Mouse (Mus musculus): ENCODE data around the gene Sfxn5.

The Sfxn5 gene

DNA sequence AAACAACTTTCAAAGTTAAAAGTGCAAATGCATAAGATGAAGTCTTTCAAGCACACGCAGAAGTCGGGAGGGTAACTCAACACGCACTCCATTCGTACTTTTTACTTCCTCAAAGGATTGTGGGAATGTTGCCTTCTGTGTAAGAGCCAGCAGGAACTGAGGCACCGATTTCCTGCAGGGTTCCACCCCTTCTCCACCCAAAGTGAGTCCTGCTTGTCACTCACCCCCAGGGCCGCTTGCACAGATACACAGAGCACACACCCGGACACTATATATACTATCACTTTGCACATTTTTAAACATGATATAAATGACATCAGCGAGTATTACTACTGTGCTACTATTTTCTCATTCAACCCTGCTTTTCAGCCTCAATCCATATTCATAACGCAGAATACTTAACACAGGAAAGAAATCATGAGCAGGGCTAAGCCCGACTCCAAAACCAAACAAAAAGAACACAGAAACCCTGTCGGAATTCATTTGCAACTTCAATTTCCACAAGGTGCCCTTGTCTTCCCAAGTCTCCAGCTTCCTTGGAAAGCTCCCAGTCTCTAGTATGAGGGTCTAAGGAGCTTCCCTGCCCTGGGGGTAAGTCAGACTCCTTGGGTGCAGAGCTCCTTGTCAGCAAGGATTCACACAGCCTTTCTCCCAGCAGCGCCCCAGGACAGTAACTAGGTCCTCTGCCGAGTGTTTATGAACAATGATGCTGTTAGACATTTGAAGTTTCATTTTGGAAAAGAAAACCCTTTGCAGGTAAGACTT, 46.8 kb downstream of the Sfxn5 start:
- DNase-seq: no peak

DNA sequence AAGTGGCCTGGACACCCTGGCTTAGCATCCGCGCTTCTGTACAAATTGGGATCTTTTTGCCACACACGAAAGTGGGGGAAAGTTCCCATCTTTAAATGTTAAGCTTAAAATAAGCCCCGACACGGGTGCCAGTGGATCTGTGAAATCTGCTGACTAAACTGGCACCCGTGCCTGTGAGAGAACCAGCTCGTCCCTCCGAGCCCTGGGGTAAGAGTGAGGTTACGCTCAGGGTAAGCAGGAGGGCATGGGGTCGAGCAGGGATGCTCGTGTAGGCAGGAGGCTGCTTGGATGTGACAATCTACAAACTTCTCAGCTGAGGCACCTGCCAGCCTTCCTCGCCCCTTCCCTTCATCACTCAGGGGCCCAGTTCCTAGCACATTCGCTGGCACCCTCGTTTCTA, 52.4 kb downstream of the Sfxn5 start:
- DNase-seq: no peak

GRCm38 (mm10) chr6:85276571-85276970, 56.7 kb downstream of the Sfxn5 start:
- DNase-seq: no peak

DNA sequence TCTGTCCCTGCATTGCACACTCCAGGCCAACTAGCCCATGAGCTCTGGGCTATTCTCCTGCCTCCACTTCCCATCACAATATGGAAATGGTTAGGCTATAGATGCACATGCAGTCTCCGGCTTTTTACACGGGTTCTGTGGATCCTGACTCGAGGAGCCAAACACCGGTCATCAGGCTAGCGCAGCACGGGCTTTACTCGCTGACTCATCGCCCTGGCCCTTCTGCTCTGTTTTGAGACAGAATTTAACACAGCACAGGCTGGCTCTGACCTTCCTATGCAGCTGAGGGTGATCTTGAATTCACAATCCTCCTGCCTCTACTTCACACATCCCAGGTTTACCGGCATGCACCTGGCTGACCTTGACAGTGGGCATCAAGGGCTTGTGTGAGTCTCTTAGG, 60.8 kb downstream of the Sfxn5 start:
- DNase-seq: no peak

- DNase-seq: no peak
Observed at GRCm38 (mm10) chr6:85266060-85266459, 67.2 kb downstream of the Sfxn5 start.

- DNase-seq: no peak
Observed at GRCm38 (mm10) chr6:85264982-85265518, 68.2 kb downstream of the Sfxn5 start.

GRCm38 (mm10) chr6:85262865-85263515, 70.2 kb downstream of the Sfxn5 start:
- peak; percentile 84 to 86 for DNase-seq

DNA sequence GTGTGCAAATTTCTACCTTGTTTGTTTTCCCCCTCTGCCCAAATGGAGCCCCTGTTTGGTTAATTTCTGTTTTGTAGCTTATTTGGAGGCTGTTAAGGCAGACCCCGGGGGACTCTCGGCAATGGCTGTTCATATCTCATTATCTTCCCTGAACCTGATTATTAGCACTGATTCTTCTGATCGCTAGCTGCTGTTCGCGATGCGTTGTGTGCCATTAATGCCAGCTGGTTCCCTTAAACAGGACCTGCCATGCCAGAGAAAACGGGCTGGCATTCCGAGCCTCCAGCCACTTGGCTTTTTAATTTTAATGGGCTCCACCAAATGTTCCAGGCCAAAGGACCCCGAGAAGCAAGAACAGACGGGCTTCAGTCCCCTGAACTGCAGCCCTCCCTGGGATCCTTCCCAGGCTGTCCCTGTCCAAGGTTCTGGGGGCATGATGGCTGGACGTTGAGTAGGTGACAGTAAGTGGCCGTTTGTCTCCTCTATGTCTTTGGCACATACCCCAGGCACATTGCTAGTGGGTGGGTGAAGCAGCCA, 74.1 kb downstream of the Sfxn5 start:
- no peak for DNase-seq

DNA sequence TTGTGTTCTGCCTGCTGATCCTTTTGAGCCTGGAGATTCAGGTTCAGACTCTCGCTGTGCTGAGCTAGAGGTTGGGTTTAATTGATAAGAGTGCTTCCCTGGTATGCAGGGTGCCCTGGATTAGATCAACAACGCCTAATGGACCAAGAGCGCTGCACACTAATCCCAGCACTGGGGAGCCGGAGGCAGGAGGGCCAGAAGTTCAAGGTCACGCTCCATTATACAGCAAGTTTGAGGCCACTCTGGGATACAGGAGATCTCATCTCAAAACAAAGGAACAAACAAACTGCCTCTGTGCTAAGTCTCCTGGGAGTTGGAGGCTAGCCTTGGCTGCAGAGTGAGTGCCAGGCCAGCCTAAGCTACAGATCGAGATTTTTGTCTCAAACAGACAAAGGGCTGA, 77.6 kb downstream of the Sfxn5 start:
- DNase-seq: no peak

DNA sequence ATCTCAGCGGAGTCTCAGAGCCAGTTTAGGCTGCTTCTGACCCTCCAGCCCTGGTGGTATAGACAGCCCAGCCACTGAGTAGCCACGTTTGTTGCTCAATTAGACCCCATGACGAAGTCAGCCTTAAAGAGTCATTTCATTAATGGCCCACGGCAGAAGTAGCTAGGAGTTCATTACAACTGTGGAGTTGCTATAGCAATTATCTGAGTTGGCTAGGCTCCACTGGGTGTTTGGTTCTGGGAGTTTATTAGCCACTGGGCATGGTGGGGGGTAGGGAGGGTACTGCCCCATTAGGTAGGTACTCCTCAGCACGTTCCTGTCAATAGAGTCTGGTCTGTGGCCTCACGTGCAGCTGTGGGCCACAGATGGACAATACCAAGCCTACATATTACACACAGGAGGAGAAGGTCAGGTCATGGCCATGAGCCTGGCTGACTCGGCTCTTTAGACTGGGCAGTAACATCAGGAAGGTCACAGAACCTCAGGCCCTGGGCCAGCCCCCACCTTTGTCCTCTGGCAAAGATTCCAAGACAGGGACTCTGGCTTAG, 79.2 kb downstream of the Sfxn5 start:
- DNase-seq: peak; percentile 79 to 92

DNA sequence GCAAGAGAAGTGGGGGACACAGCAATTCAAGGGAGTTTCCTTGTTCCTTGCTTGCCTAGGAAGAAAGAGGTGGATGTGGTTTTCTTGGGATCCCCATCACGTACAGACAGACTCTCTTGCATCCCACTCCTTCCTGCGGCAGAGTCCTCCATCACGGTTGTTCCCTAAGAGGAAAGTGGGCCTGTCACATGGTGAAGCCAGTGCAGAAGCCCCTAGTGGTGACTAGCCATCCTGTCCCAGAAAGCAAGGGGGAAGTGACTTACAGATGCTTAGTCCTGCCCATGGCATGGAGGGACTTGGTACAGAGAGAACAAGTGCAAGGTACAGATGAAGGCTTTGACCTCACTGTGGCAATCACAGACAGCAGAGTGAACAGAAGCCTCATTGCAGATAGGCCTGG, 79.9 kb downstream of the Sfxn5 start:
- DNase-seq: no peak

- DNase-seq: peak; percentile 69 to 89
Observed at GRCm38 (mm10) chr6:85252251-85253058, 80.8 kb downstream of the Sfxn5 start.

DNA sequence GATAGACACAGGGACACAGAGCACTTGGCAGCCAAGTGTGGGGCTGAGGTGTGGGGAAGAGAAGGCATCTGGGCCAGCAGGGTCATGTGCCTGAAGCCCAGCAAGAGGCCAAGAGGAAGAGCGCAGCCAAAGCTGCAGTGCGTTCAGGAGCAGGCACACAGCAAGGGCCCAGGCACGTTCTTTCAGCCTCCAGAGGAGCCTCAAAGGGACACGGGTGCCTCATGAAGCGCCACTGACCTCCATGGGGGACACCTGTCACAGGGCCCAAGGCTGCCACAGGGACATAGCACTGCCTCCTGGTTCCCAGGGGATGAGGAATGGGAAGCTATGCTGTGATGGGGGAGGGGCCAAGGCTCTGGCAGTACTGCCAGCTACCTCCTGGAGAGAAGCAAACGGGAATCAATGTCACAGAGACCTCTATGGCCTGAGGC, 82.4 kb downstream of the Sfxn5 start:
- DNase-seq: peak; percentile 78 to 90

- no peak for DNase-seq
Observed at GRCm38 (mm10) chr6:85249821-85250220, 83.4 kb downstream of the Sfxn5 start.

GRCm38 (mm10) chr6:85239044-85239489, 94.2 kb downstream of the Sfxn5 start:
- DNase-seq: peak; percentile 87 to 92

DNA sequence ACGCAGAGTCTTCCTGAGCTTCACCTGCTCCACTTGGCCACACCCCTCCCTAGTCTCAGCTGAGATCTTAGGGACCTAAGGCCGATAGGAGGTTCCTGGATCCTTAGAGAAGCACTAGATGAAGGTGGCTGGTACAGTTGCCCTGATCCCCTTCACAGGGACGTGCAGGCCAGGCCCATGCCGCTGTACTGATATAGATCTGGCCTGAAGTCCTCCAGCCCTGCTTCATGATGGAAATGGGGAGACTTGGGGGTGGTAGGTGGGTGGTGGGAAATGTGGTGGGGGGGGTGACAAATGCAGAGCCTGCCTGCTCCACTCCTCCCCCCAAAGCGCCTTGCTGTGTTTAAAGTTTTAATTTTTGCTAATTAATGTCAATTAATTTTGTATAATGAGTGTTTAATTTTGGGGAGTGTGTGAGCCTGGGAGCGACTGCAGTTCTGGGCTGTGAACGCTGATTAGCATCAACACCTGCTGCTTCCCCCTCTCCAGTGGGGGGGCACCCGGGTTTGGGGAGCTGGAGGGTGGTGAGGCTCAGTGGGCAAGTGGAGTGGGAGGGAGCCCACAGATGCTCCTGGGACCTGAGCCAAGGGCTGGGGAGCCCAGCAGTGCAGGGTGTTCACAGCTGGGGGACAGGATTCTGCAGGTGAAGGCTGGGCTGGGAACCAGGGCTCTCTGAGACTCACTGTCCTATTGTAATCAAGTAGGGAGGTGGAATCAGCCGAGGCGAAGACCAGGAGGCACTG, 95.5 kb downstream of the Sfxn5 start:
- no peak for DNase-seq

DNA sequence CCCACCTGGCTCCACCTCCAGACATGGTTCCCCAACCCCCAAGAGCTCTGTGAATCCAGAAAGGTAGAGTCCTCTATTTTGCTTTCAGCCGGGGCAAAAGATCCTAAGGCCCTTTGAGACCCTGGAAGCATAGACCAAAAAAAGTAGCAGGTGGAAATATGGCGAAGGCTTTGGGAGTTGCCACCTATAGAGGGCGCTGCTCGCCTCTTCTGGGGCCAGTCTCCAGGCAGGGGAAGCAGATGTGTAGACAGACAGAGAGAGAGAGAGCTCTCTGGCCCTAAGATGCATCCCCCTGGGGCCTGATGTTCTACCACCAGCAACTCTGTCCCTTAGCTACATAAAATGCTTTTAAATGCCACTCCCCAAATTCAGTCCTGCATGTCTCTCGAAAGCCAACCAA, 96.2 kb downstream of the Sfxn5 start:
- peak in 1 of 2 experiments; percentile 53 for DNase-seq

- no peak for DNase-seq
Observed at GRCm38 (mm10) chr6:85234796-85235195, 98.4 kb downstream of the Sfxn5 start.

DNA sequence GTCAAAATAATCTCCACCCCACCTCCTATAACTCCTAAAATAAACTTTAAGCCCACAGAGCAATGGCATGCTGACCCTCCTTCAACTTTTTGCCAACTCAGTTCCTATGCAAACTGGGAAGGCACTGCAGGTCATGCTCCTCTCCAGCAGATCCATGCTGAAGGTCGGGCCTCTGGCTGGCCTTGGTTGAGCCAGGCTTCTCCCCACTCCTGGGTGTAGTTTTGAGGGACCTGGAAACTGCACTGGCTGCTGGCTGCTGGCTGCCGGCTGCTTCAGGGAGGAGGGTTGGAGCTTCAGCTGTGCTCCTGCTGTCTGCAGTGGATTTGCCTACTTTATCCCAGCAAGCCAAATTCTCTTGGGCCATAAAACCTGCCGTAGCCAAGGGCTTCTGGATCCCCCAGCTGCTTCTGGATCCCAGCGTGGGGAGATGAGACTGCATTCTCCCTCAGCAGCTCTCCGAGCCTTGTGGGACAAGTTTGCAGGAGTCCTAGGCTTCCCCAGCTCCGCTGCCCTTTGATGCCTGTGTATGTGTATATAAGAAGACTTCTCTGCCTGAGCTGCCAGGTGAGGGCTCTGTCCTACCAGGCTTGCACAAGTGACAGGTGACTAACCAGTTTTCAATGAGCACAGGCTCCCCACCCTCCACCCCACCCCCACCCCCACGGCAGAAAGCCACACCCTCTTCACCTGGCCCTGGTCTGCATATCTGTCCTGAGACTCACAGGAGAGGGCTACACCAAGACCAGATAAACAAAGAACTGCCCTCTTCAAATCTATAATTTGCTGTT, 100.2 kb downstream of the Sfxn5 start:
- DNase-seq: peak in 1 of 2 experiments; percentile 41

DNA sequence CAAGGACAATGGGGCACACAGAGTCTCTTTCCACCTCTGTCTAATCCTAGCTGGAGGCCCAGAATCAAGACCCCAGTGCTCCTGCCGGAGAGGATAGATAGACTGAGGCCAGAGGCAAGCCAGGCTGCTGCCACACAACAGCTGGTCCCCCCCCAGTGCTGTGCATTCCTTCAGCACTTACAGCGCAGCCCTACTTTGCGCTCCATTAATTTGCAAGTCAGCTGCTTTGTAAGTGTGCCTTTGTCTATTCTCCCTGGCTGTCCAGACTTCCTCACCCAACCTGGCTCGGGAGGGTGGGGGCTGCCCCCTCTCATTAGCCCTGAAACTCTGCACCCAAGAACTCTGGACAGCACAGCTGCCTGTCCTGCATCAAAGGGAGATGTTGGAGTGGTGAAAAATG, 101.2 kb downstream of the Sfxn5 start:
- DNase-seq: peak in 1 of 2 experiments; percentile 40

DNA sequence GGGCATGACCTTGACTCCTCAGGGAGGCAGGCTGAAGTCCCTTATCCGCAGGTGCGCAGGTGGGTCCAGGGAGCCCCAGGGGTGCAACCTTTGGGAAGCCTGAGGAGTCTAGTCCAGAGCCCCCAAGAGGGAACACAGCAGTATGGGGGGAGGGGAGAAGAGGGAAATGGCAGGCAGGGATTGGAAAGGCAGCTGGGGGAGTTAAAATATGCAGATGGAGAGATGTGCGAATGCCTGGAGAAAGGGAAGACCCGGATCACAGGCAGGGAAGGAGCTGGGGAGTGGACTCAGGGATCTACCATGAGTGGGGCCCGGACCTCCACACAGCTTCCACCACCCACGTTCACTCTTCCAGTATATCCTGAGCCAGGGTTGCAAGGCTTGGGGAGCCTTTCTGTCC, 101.8 kb downstream of the Sfxn5 start:
- no peak for DNase-seq
